Mouse (Mus musculus): ENCODE results near the gene Mmp21. TPM values are rescaled to one million over a fixed set of nuclear protein-coding genes. Genes with fewer than 3 reads are reported as not detected.
"Not testable (repeated sequence)": the region's sequence is repeated elsewhere in the genome, so short reads cannot be mapped to it uniquely, and the experiment has no call there.

Mmp21 gene
- polyA plus RNA-seq, 1 experiment, result not detected

- Histone ChIP-seq H3K27ac (ENCODE audit: insufficient read depth, low read length) (no peak overlapping the region), H3K4me3 (replicated peaks; ENCODE audit: insufficient read depth, low read depth, low read length) (no peak overlapping the region), H3K27me3 (ENCODE audit: control insufficient read depth, insufficient read depth, low read length) (no peaks in the 10 kb centered on the region), H3K4me1 (ENCODE audit: control insufficient read depth, insufficient read depth, low read length) (no peaks in the 10 kb centered on the region; the same call in 1 of the 2 replicates)
- TF ChIP-seq CTCF (IDR thresholded peaks at IDR 0.05; ENCODE audit: borderline replicate concordance, insufficient read depth, low read depth, low read length) (peak; percentile 11; the same call in 1 of the 2 replicates), POLR2A (IDR thresholded peaks at IDR 0.05; ENCODE audit: borderline replicate concordance, insufficient read depth, low read length) (no peak)
- 62% methylated on average over 2 of the region's 2 CpGs for WGBS
- DNase-seq, result peak in 1 of 2 experiments; percentile 31
Observed at GRCm38 (mm10) chr7:133707301-133707700, 27.4 kb upstream of the Mmp21 start.

DNA sequence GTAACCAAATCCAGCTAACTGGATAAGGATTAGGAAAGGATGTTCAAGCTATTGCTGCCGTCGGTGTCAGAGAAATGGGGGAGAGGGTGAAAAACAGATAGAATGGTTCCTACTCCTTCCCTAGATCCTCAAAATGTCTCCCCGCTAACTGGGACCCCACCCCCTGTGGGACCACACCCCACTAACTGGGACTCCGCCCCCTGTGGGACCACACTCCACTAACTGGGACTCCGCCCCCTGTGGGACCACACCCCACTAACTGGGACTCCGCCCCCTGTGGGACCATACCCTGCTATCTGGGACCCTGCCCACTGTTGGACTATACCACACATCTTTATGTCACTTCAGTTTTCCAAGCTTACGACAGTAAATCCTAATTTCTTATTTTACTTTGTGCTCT is 24.0 kb upstream of the Mmp21 start:
- WGBS, result 95% methylated on average over 7 of the region's 7 CpGs
- no peaks in the 10 kb centered on the region for H3K27me3 ChIP-seq (ENCODE audit: control insufficient read depth, insufficient read depth, low read length)
- H3K4me3 ChIP-seq (replicated peaks; ENCODE audit: insufficient read depth, low read depth, low read length), result no peak overlapping the region
- no peak for TF ChIP-seq POLR2A (IDR thresholded peaks at IDR 0.05; ENCODE audit: borderline replicate concordance, insufficient read depth, low read length)
- TF ChIP-seq CTCF (IDR thresholded peaks at IDR 0.05; ENCODE audit: borderline replicate concordance, insufficient read depth, low read depth, low read length), result no peak
- H3K27ac ChIP-seq (ENCODE audit: insufficient read depth, low read length), result no peak overlapping the region
- H3K4me1 ChIP-seq (ENCODE audit: control insufficient read depth, insufficient read depth, low read length), result no peaks in the 10 kb centered on the region
- no peak for DNase-seq

GRCm38 (mm10) chr7:133702333-133702732 is 22.5 kb upstream of the Mmp21 start:
- H3K27ac ChIP-seq (ENCODE audit: insufficient read depth, low read length), result no peak overlapping the region
- TF ChIP-seq CTCF (IDR thresholded peaks at IDR 0.05; ENCODE audit: borderline replicate concordance, insufficient read depth, low read depth, low read length), result no peak
- no peak for TF ChIP-seq POLR2A (IDR thresholded peaks at IDR 0.05; ENCODE audit: borderline replicate concordance, insufficient read depth, low read length)
- H3K4me3 ChIP-seq (replicated peaks; ENCODE audit: insufficient read depth, low read depth, low read length), result no peak overlapping the region
- no peaks in the 10 kb centered on the region for H3K27me3 ChIP-seq (ENCODE audit: control insufficient read depth, insufficient read depth, low read length)
- H3K4me1 ChIP-seq (ENCODE audit: control insufficient read depth, insufficient read depth, low read length), result no peaks in the 10 kb centered on the region
- no peak for DNase-seq
- 94% methylated on average over 10 of the region's 10 CpGs for WGBS

GRCm38 (mm10) chr7:133701366-133701765 is 21.5 kb upstream of the Mmp21 start:
- Histone ChIP-seq H3K27me3 (ENCODE audit: control insufficient read depth, insufficient read depth, low read length) (no peaks in the 10 kb centered on the region), H3K4me3 (replicated peaks; ENCODE audit: insufficient read depth, low read depth, low read length) (no peak overlapping the region), H3K27ac (ENCODE audit: insufficient read depth, low read length) (no peak overlapping the region), H3K4me1 (ENCODE audit: control insufficient read depth, insufficient read depth, low read length) (no peaks in the 10 kb centered on the region)
- no peak for DNase-seq
- WGBS, result 92% methylated on average over 7 of the region's 7 CpGs
- TF ChIP-seq POLR2A (IDR thresholded peaks at IDR 0.05; ENCODE audit: borderline replicate concordance, insufficient read depth, low read length), result no peak
- TF ChIP-seq CTCF (IDR thresholded peaks at IDR 0.05; ENCODE audit: borderline replicate concordance, insufficient read depth, low read depth, low read length), result no peak

- no peak for TF ChIP-seq POLR2A (IDR thresholded peaks at IDR 0.05; ENCODE audit: borderline replicate concordance, insufficient read depth, low read length)
- TF ChIP-seq CTCF (IDR thresholded peaks at IDR 0.05; ENCODE audit: borderline replicate concordance, insufficient read depth, low read depth, low read length), result no peak
- Histone ChIP-seq H3K4me1 (ENCODE audit: control insufficient read depth, insufficient read depth, low read length) (no peaks in the 10 kb centered on the region), H3K27ac (ENCODE audit: insufficient read depth, low read length) (no peak overlapping the region), H3K4me3 (replicated peaks; ENCODE audit: insufficient read depth, low read depth, low read length) (no peak overlapping the region), H3K27me3 (ENCODE audit: control insufficient read depth, insufficient read depth, low read length) (no peaks in the 10 kb centered on the region)
- 87% methylated on average over 4 of the region's 4 CpGs for WGBS
- DNase-seq, result no peak
Observed at GRCm38 (mm10) chr7:133699885-133700284, 20.0 kb upstream of the Mmp21 start.

DNA sequence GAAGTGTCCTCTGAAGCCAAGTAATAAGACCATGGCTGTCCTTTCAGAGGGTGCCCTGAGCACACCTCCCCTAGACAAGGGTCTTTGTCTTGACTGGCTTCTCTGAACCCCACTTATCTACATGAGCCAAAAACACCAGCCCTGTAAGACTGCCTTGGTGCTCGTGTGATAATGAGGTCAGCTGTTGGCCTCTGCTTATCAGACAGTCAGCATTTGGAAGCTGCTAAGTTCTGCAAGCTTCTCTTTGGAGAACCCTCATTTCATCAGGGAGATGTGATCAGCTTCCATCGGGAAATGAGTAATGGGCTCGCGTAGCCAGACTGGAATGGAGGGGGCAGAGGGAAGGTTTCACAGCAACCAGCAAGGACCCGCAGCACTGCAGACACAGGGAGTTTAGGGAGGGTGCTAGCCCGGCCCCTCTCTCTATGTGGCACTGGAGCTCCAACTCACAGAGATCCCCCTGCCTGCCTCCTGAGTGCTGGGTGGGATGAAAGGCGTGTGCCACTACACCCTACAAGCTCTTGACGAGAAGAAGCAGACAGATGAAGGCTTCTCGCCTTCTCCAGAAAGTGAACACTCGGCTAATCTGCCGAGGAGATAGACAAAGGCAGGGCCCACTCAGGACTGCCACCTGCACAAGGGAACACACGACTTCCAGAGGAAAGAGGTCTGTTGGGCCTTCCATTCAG is 18.3 kb upstream of the Mmp21 start:
- H3K4me3 ChIP-seq (replicated peaks; ENCODE audit: insufficient read depth, low read depth, low read length), result no peak overlapping the region
- no peak for DNase-seq
- H3K27me3 ChIP-seq (ENCODE audit: control insufficient read depth, insufficient read depth, low read length), result no peaks in the 10 kb centered on the region
- TF ChIP-seq POLR2A (IDR thresholded peaks at IDR 0.05; ENCODE audit: borderline replicate concordance, insufficient read depth, low read length) (no peak), CTCF (IDR thresholded peaks at IDR 0.05; ENCODE audit: borderline replicate concordance, insufficient read depth, low read depth, low read length) (no peak)
- H3K4me1 ChIP-seq (ENCODE audit: control insufficient read depth, insufficient read depth, low read length), result no peaks in the 10 kb centered on the region
- H3K27ac ChIP-seq (ENCODE audit: insufficient read depth, low read length), result no peak overlapping the region
- 89% methylated on average over 12 of the region's 12 CpGs for WGBS

DNA sequence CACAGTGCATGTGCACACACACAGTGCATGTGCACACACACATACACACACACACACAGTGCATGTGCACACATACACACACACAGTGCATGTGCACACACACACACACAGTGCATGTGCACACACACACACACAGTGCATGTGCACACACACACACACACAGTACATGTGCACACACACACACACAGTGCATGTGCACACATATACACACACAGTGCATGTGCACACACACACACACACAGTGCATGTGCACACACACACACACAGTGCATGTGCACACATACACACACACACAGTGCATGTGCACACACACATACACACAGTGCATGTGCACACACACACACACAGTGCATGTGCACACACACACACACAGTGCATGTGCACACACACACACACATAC is 5.8 kb upstream of the Mmp21 start:
- not testable (repeated sequence) for H3K27me3 ChIP-seq (ENCODE audit: control insufficient read depth, insufficient read depth, low read length); H3K27ac ChIP-seq (ENCODE audit: insufficient read depth, low read length); H3K4me1 ChIP-seq (ENCODE audit: control insufficient read depth, insufficient read depth, low read length); DNase-seq; H3K4me3 ChIP-seq (replicated peaks; ENCODE audit: insufficient read depth, low read depth, low read length)

DNA sequence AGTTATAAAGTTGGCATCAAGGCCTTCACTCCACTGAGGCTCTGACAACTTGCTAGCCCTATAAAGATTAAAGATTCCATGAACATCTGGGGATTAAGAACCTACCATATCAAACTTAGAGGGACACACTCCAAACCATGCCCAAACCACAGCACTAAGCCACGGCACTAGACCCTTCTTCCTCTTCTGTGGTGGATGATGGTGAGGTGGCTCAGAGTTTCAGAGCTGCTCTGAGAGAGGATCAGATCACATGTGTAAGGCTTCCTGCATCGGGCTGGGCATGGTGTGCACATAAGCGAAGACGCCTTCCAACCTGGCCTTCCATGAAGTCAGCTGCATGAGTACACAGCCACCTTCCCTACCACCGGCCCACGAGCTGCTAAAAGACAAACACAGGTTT is 4.8 kb upstream of the Mmp21 start:
- no peak overlapping the region for H3K4me3 ChIP-seq (replicated peaks; ENCODE audit: insufficient read depth, low read depth, low read length)
- no peak for DNase-seq
- WGBS, result 95% methylated on average over 6 of the region's 6 CpGs
- H3K27ac ChIP-seq (ENCODE audit: insufficient read depth, low read length), result no peak overlapping the region
- TF ChIP-seq CTCF (IDR thresholded peaks at IDR 0.05; ENCODE audit: borderline replicate concordance, insufficient read depth, low read depth, low read length), result no peak
- no peak for TF ChIP-seq POLR2A (IDR thresholded peaks at IDR 0.05; ENCODE audit: borderline replicate concordance, insufficient read depth, low read length)
- H3K4me1 ChIP-seq (ENCODE audit: control insufficient read depth, insufficient read depth, low read length), result peaks cover 6% of the 10 kb centered on the region
- H3K27me3 ChIP-seq (ENCODE audit: control insufficient read depth, insufficient read depth, low read length), result no peaks in the 10 kb centered on the region

Data from cerebellum, adult 2 months (tissue).